Mouse (Mus musculus) cortical plate, adult 2 months (tissue): ENCODE data around the gene Cdh4.

Experiments
- CTCF ChIP-seq: fragments of 200-500 bp; IDR thresholded peaks from 2 replicates; pipeline ENCODE4 v1.5.1; 2011; ENCODE audit warnings: mild to moderate bottlenecking, control low read depth, low read length; ENCODE audit not compliant: insufficient read depth; ENCODE audit errors: extremely low read depth
- POLR2A ChIP-seq: fragments of 200-500 bp; IDR thresholded peaks from 2 replicates; pipeline ENCODE4 v1.6.1; 2011; ENCODE audit warnings: mild to moderate bottlenecking, low read length, control low read depth; ENCODE audit not compliant: insufficient read depth; ENCODE audit errors: extremely low read depth

DNA sequence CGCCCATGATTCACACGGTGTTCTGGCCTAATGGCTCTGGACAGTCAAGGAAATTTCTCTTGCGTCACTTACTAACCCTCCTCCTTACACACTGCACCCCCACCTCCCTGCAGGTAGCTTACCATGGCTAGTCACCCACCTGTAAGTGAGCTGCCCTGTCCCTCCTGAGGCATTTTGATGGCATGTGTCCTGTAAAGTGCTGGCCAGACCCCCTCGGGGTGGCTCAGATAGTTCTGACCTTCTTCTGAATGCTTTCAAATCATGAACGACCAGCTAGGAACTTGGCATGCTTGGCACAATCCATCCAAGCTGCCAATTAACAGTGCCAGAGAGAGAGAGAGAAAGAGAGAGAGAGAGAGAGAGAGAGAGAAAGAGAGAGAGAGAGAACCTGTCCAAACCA is 368.9 kb downstream of the Cdh4 start:
- TF ChIP-seq CTCF (no peak), POLR2A (no peak)
